In the genomic region with DNA sequence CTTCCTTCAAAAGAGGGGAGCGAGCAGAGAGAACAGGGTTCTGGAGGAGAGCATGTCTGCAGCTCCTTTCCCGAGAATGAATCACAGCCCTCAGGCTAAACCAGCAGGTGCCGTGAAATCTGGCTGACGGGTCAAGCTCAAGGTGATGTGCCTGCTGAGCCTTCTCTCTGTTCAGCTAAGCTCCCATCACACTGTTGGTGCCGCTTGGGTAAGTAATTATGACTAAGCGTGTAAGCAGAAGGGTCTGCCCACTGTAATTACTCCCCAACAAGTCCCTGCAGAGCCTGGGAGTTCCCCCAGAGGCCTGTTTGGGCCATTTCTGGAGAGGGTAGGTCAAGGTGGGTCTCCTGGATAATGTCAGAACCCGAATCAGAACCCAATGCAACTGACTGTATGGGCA, we compare ENCODE assay signal across 14 mouse cellular contexts.
DNase-seq lines count a peak whose midpoint lies in the region; ATAC-seq and TF ChIP-seq lines count a peak whose summit lies in the region.
"Had no signal": no experiment of that assay in that cellular context is flagged by ENCODE, and none has a peak within 500 bp of the region (broad histone marks: within the 10 kb centered on the region; RNA-seq: fewer than 3 reads in every experiment).

No protein-coding gene starts in this region.

- H3K4me3 ChIP-seq in CH12.LX (replicated peaks in 1 of 3; ENCODE audit: low read depth in 2 of 3, low read length in 2 of 3, poor library complexity in 1 of 3) = no peak overlapping the region
- no peak overlapping the region for H3K4me3 ChIP-seq in embryonic facial prominence, embryonic 14.5 days (ENCODE audit: low read depth, low read length)
- no peak overlapping the region for H3K4me3 ChIP-seq in midbrain, embryonic 10.5 days
- H3K4me3 ChIP-seq: layer of hippocampus, adult 2 months had no signal

- TF ChIP-seq RAD21 in CH12.LX (IDR thresholded peaks at IDR 0.05; ENCODE audit: low read depth, low read length) = no peak

- peaks cover 26 to 61% of the 10 kb centered on the region in 2 experiments for H3K4me1 ChIP-seq in CH12.LX (ENCODE audit: control insufficient read depth in 1 of 2, insufficient read depth in 2 of 2)
- peaks cover 42% of the 10 kb centered on the region for H3K4me1 ChIP-seq in embryonic facial prominence, embryonic 14.5 days (ENCODE audit: control insufficient read depth, insufficient read depth, low read length)
- H3K4me1 ChIP-seq in midbrain, embryonic 10.5 days = peaks cover 40% of the 10 kb centered on the region

- no peak for TF ChIP-seq EP300 in CH12.LX (IDR thresholded peaks at IDR 0.05; ENCODE audit: low read length)

- dilution Hi-C loops in CH12.LX (cut with MboI; ENCODE audit: extremely low pct_ligation_motif_present, extremely low pct_unique_long_range_greater_than_20kb, low sequenced_read_pairs) = no loop called here

- intact Hi-C loops in heart, postnatal 25 days (cut with DNase I) = no loop called here

- whole genome bisulfite sequencing in embryonic facial prominence, embryonic 14.5 days = 48% methylated on average over 7 of the region's 7 CpGs
- WGBS in midbrain, embryonic 10.5 days = 71% methylated on average over 7 of the region's 7 CpGs

- H3K27ac ChIP-seq in CH12.LX (ENCODE audit: insufficient read depth, low read depth) = no peak overlapping the region
- peak overlapping the region; percentile 79 for H3K27ac ChIP-seq in embryonic facial prominence, embryonic 14.5 days (replicated peaks; ENCODE audit: low read depth, low read length)
- H3K27ac ChIP-seq in midbrain, embryonic 10.5 days (replicated peaks) = peak overlapping the region; percentile 28; the same call in 1 of the 2 replicates
- H3K27ac ChIP-seq: layer of hippocampus, adult 2 months; liver, embryonic 14.5 days had no signal

- no peak for TF ChIP-seq POLR2A in CH12.LX (IDR thresholded peaks at IDR 0.05; ENCODE audit: low read depth, low read length)

- no peaks in the 10 kb centered on the region for H3K27me3 ChIP-seq in CH12.LX (replicated peaks)
- no peaks in the 10 kb centered on the region for H3K27me3 ChIP-seq in embryonic facial prominence, embryonic 14.5 days (replicated peaks; ENCODE audit: control insufficient read depth, insufficient read depth, low read length)
- no peaks in the 10 kb centered on the region; the same call in 1 of the 2 replicates for H3K27me3 ChIP-seq in midbrain, embryonic 10.5 days (ENCODE audit: low read depth, poor library complexity, severe bottlenecking)

- no peak for TF ChIP-seq CTCF in CH12.LX (conservative IDR thresholded peaks at IDR 0.05 in 1 of 2, IDR thresholded peaks at IDR 0.05 in 1 of 2; ENCODE audit: low read depth in 2 of 2, low read length in 2 of 2)

- in situ Hi-C loops in CH12.LX (cut with MboI; ENCODE audit: low pct_ligation_motif_present, low pct_unique_long_range_greater_than_20kb, low sequenced_read_pairs) = no loop called here

- H3K36me3 ChIP-seq in CH12.LX (replicated peaks in 1 of 2; ENCODE audit: control insufficient read depth in 1 of 2, insufficient read depth in 1 of 2, low read length in 1 of 2) = no peaks in the 10 kb centered on the region
- no peaks in the 10 kb centered on the region for H3K36me3 ChIP-seq in embryonic facial prominence, embryonic 14.5 days (ENCODE audit: control insufficient read depth, insufficient read depth, low read length)
- H3K36me3 ChIP-seq in midbrain, embryonic 10.5 days = no peaks in the 10 kb centered on the region

- no peaks in the 10 kb centered on the region for H3K79me2 ChIP-seq in CH12.LX (replicated peaks; ENCODE audit: control insufficient read depth, extremely low read depth, insufficient read depth, poor library complexity, severe bottlenecking)

- peak; percentile 90 for DNase-seq in heart, adult 11 months
- no peak for DNase-seq in heart, postnatal 25 days (ENCODE audit: low spot score)
- no peak for DNase-seq in CH12.LX (ENCODE audit: extremely low read depth)
- peak; percentile 63 for DNase-seq in embryonic facial prominence, embryonic 14.5 days (ENCODE audit: low spot score)
- no peak for DNase-seq in midbrain, embryonic 10.5 days (ENCODE audit: low spot score)
- no peak for DNase-seq in gastrocnemius, adult 8-10 months (ENCODE audit: low spot score in 2 of 2)
- no peak for DNase-seq in thymus, postnatal 10 days (ENCODE audit: low spot score in 2 of 2)
- no peak for DNase-seq in adrenal gland, postnatal 25 days
- DNase-seq: adrenal gland, postnatal 14 days; right cerebral cortex, postnatal 14 days; thymus, postnatal 25 days had no signal

- H3K9me3 ChIP-seq in CH12.LX (replicated peaks; ENCODE audit: low read length) = no peaks in the 10 kb centered on the region
- no peaks in the 10 kb centered on the region for H3K9me3 ChIP-seq in embryonic facial prominence, embryonic 14.5 days (ENCODE audit: control insufficient read depth, low read length)
- no peaks in the 10 kb centered on the region for H3K9me3 ChIP-seq in midbrain, embryonic 10.5 days (replicated peaks)

- no peak for ATAC-seq in embryonic facial prominence, embryonic 14.5 days (ENCODE audit: low read depth)

- H3K4me2 ChIP-seq in CH12.LX (ENCODE audit: insufficient read depth, low read depth, poor library complexity, severe bottlenecking) = 0 out of 2 replicates have a peak overlapping the region, but pooled peaks have one; percentile 8
- no peak overlapping the region for H3K4me2 ChIP-seq in embryonic facial prominence, embryonic 14.5 days (ENCODE audit: low read depth, low read length)
- H3K4me2 ChIP-seq: heart, embryonic 11.5 days had no signal

- no peak overlapping the region for H3K9ac ChIP-seq in CH12.LX (ENCODE audit: insufficient read depth, low read depth)
- no peak overlapping the region for H3K9ac ChIP-seq in embryonic facial prominence, embryonic 14.5 days (ENCODE audit: low read depth, low read length)
- H3K9ac ChIP-seq: liver, embryonic 14.5 days had no signal

TF ChIP-seq in CH12.LX, 34 proteins besides CTCF, POLR2A, EP300 and RAD21:
- no peak for TF ChIP-seq GABPA (IDR thresholded peaks at IDR 0.05; ENCODE audit: insufficient replicate concordance, low read depth, low read length)
- no peak for TF ChIP-seq IRF4 (IDR thresholded peaks at IDR 0.05; ENCODE audit: low read depth, low read length)
- TF ChIP-seq MAX (IDR thresholded peaks at IDR 0.05; ENCODE audit: low read length) = no peak
- no peak for TF ChIP-seq ETS1 (conservative IDR thresholded peaks at IDR 0.05; ENCODE audit: low read depth, low read length)
- no peak for TF ChIP-seq MAFK (IDR thresholded peaks at IDR 0.05; ENCODE audit: insufficient replicate concordance, low read length)
- no peak for TF ChIP-seq MYC (IDR thresholded peaks at IDR 0.05; ENCODE audit: low read depth, low read length)
- TF ChIP-seq ZKSCAN1 (IDR thresholded peaks at IDR 0.05; ENCODE audit: borderline replicate concordance, low read depth, low read length) = no peak
- no peak for TF ChIP-seq KAT2A (IDR thresholded peaks at IDR 0.05; ENCODE audit: insufficient replicate concordance, low read length)
- no peak for TF ChIP-seq ELF1 (IDR thresholded peaks at IDR 0.05; ENCODE audit: low read depth, low read length)
- TF ChIP-seq ZC3H11A (IDR thresholded peaks at IDR 0.05; ENCODE audit: low read depth, low read length) = no peak
- no peak for TF ChIP-seq SIN3A (IDR thresholded peaks at IDR 0.05; ENCODE audit: low read length)
- no peak for TF ChIP-seq ZNF384 (IDR thresholded peaks at IDR 0.05; ENCODE audit: low read depth, low read length)
- TF ChIP-seq JUN (IDR thresholded peaks at IDR 0.05; ENCODE audit: insufficient read depth, low read depth, low read length) = no peak

Comparison
In these comparisons a context has a peak if more than half of its experiments do, and no peak if none do; other contexts are left out.
1. DNase-seq: peak in heart, adult 11 months (single experiment) and embryonic facial prominence, embryonic 14.5 days (single experiment); none in heart, postnatal 25 days (single experiment), CH12.LX (single experiment), midbrain, embryonic 10.5 days (single experiment), gastrocnemius, adult 8-10 months (0 of 2), thymus, postnatal 10 days (0 of 2) and adrenal gland, postnatal 25 days (single experiment).